Mouse (Mus musculus): ENCODE data around the gene Arl4d.

- no peak for TF ChIP-seq CTCF (IDR thresholded peaks at IDR 0.05; ENCODE audit: low read depth)
- TF ChIP-seq EP300 (IDR thresholded peaks at IDR 0.05; ENCODE audit: low read depth): no peak
Observed at GRCm38 (mm10) chr11:101616104-101616503, 49.2 kb upstream of the Arl4d start.

Measured in heart, postnatal 0 days (tissue).